Mouse (Mus musculus) MEL (cell line): ENCODE results near the gene Zzz3.
A peak's percentile ranks its signal among the peaks of the same experiment; 100 is the strongest.

ENCODE experiments used
- CHD2 ChIP-seq: IDR thresholded peaks from 2 replicates; pipeline ENCODE4 v1.6.1; 2011; ENCODE audit warnings: low read length, improper control_type of control experiment
- CTCF ChIP-seq, 3 experiments: IDR thresholded peaks in 2 of 3; conservative IDR thresholded peaks in 1 of 3; 2 replicates each; pipeline ENCODE4 v1.5.1; 2011 to 2012; ENCODE audit warnings: low read length in 3 of 3, low read depth in 2 of 3, mild to moderate bottlenecking in 2 of 3, improper control_type of control experiment in 1 of 3, inconsistent platforms in 1 of 3, mixed read lengths in 1 of 3, moderate library complexity in 1 of 3; ENCODE audit not compliant: control insufficient read depth in 1 of 3, insufficient read depth in 1 of 3, poor library complexity in 1 of 3, severe bottlenecking in 1 of 3
- E2F4 ChIP-seq: IDR thresholded peaks from 2 replicates; pipeline ENCODE4 v1.6.1; 2011; ENCODE audit warnings: low read depth, low read length, improper control_type of control experiment, borderline replicate concordance
- EP300 ChIP-seq, 2 experiments: IDR thresholded peaks; 2 replicates each; pipeline ENCODE4 v1.6.1; 2011; ENCODE audit warnings: improper control_type of control experiment in 2 of 2, low read length in 2 of 2, low read depth in 1 of 2, mild to moderate bottlenecking in 1 of 2
- GABPA ChIP-seq: IDR thresholded peaks from 2 replicates; pipeline ENCODE4 v1.6.1; 2012; ENCODE audit warnings: low read depth, mild to moderate bottlenecking, inconsistent platforms, low read length, improper control_type of control experiment, moderate library complexity
- MAFK ChIP-seq: IDR thresholded peaks from 2 replicates; pipeline ENCODE4 v1.6.1; 2011; ENCODE audit warnings: low read depth, mild to moderate bottlenecking, low read length, improper control_type of control experiment, borderline replicate concordance
- MEF2A ChIP-seq: IDR thresholded peaks from 2 replicates; pipeline ENCODE4 v1.6.1; 2014; ENCODE audit warnings: low read depth, mild to moderate bottlenecking, inconsistent platforms, low read length, improper control_type of control experiment; ENCODE audit not compliant: poor library complexity, insufficient replicate concordance, severe bottlenecking; ENCODE audit errors: extremely low read depth
- NRF1 ChIP-seq: IDR thresholded peaks from 2 replicates; pipeline ENCODE4 v1.6.1; 2014; ENCODE audit warnings: low read depth, mild to moderate bottlenecking, inconsistent platforms, low read length, improper control_type of control experiment, moderate library complexity; ENCODE audit not compliant: poor library complexity, insufficient read depth, severe bottlenecking
- POLR2A ChIP-seq, 2 experiments: IDR thresholded peaks; 2 replicates each; pipeline ENCODE4 v1.6.1; 2011 to 2012; ENCODE audit warnings: low read length in 2 of 2, mild to moderate bottlenecking in 2 of 2, control low read depth in 1 of 2, improper control_type of control experiment in 1 of 2, low read depth in 1 of 2, moderate library complexity in 1 of 2; ENCODE audit not compliant: control insufficient read depth in 1 of 2, insufficient read depth in 1 of 2, poor library complexity in 1 of 2
- SMC3 ChIP-seq: IDR thresholded peaks from 2 replicates; pipeline ENCODE4 v1.6.1; 2011; ENCODE audit warnings: low read depth, low read length, improper control_type of control experiment
- TAL1 ChIP-seq: IDR thresholded peaks from 2 replicates; pipeline ENCODE4 v1.6.1; 2012; ENCODE audit warnings: mild to moderate bottlenecking, inconsistent platforms, low read length, moderate library complexity, mixed read lengths
- ZNF384 ChIP-seq: IDR thresholded peaks from 2 replicates; pipeline ENCODE4 v1.6.1; 2012; ENCODE audit warnings: low read depth, mild to moderate bottlenecking, inconsistent platforms, low read length, improper control_type of control experiment

GRCm38 (mm10) chr3:152477796-152478527, 82.7 kb downstream of the Zzz3 start:
- 0 out of 4 replicates have a peak, but pooled peaks of 1 of the 2 experiments have one; percentile 31 for TF ChIP-seq POLR2A (IDR thresholded peaks at IDR 0.05; ENCODE audit: control insufficient read depth in 1 of 2, insufficient read depth in 1 of 2, low read depth in 1 of 2, low read length in 2 of 2, poor library complexity in 1 of 2)
- no peak for TF ChIP-seq MEF2A
- TF ChIP-seq CTCF (IDR thresholded peaks at IDR 0.05 in 2 of 3, conservative IDR thresholded peaks at IDR 0.05 in 1 of 3; ENCODE audit: control insufficient read depth in 1 of 3, insufficient read depth in 1 of 3, low read depth in 2 of 3, low read length in 3 of 3, poor library complexity in 1 of 3, severe bottlenecking in 1 of 3) = peak; percentile 67 to 90 (median 83)
- no peak for TF ChIP-seq ZNF384
- TF ChIP-seq NRF1 = no peak
- no peak for TF ChIP-seq GABPA
- no peak for TF ChIP-seq TAL1
- TF ChIP-seq EP300 (IDR thresholded peaks at IDR 0.05; ENCODE audit: low read depth in 1 of 2, low read length in 2 of 2) = no peak
- TF ChIP-seq MAFK = no peak
- TF ChIP-seq E2F4 = no peak
- TF ChIP-seq CHD2 = no peak
- peak; percentile 83 for TF ChIP-seq SMC3
